Mouse (Mus musculus) heart, adult 2 months (tissue): ENCODE data around the gene Myl9.

ENCODE experiments used
- CTCF ChIP-seq: fragments of 200-600 bp; IDR thresholded peaks from 2 replicates; pipeline ENCODE4 v1.8.1; 2022; ENCODE audit warnings: antibody characterized with exemption, mild to moderate bottlenecking, moderate library complexity
- EP300 ChIP-seq: fragments of 200-500 bp; IDR thresholded peaks from 2 replicates; pipeline ENCODE4 v1.6.1; 2011; ENCODE audit warnings: low read depth, low read length, control low read depth; ENCODE audit not compliant: insufficient read depth
- POLR2A ChIP-seq: fragments of 200-500 bp; IDR thresholded peaks from 2 replicates; pipeline ENCODE4 v1.6.1; 2011; ENCODE audit warnings: mild to moderate bottlenecking, low read depth, low read length, control low read depth; ENCODE audit not compliant: insufficient read depth

DNA sequence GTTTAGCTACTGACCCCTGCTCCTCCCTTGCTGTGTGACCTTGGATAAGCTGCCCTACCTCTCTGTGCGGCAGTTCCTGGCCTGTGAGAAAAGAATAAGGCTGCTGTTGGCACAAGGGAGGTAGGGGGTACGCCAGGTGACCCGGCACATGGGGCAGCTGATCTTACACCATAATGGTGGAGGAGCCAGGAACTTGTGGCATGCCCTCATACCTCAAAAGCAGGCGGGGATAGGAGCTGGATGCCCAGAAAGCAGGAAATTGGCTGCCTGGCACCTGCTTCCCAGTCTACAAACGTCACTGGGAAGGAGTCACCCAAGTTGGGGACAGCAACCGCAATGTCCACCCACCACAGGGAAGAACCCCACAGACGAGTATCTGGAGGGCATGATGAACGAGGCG, 4.9 kb downstream of the Myl9 start:
- TF ChIP-seq CTCF (no peak), EP300 (no peak), POLR2A (no peak)
